Comparison of ENCODE assay signal across 14 mouse cellular contexts in genomic region chr2:65002631-65003030, GRCm38 (mm10).
"Had no signal": no experiment of that assay in that cellular context is flagged by ENCODE, and none has a peak within 500 bp of the region (broad histone marks: within the 10 kb centered on the region; RNA-seq: fewer than 3 reads in every experiment).

No protein-coding gene starts in this region.

- H3K4me3 ChIP-seq: hindbrain, embryonic 15.5 days; limb, embryonic 15.5 days; midbrain, embryonic 10.5 days; midbrain, embryonic 15.5 days; neural tube, embryonic 12.5 days; stomach, embryonic 15.5 days had no signal

- H3K4me1 ChIP-seq: hindbrain, embryonic 15.5 days; limb, embryonic 15.5 days; midbrain, embryonic 10.5 days; midbrain, embryonic 15.5 days; neural tube, embryonic 12.5 days; stomach, embryonic 15.5 days had no signal

- H3K4me2 ChIP-seq: hindbrain, embryonic 15.5 days; limb, embryonic 15.5 days; lung, embryonic 14.5 days; midbrain, embryonic 15.5 days; neural tube, embryonic 12.5 days; stomach, embryonic 15.5 days had no signal

- H3K27ac ChIP-seq: hindbrain, embryonic 15.5 days; limb, embryonic 15.5 days; midbrain, embryonic 10.5 days; midbrain, embryonic 15.5 days; neural tube, embryonic 12.5 days; stomach, embryonic 15.5 days had no signal

- ATAC-seq: midbrain, embryonic 15.5 days had no signal

- H3K27me3 ChIP-seq: hindbrain, embryonic 15.5 days; limb, embryonic 15.5 days; midbrain, embryonic 15.5 days; neural tube, embryonic 12.5 days; stomach, embryonic 15.5 days had no signal

- H3K36me3 ChIP-seq: hindbrain, embryonic 15.5 days; limb, embryonic 15.5 days; midbrain, embryonic 10.5 days; midbrain, embryonic 15.5 days; neural tube, embryonic 12.5 days; stomach, embryonic 15.5 days had no signal

- H3K9me3 ChIP-seq: hindbrain, embryonic 15.5 days; limb, embryonic 15.5 days; midbrain, embryonic 10.5 days; midbrain, embryonic 15.5 days; neural tube, embryonic 12.5 days; stomach, embryonic 15.5 days had no signal

- H3K9ac ChIP-seq: hindbrain, embryonic 15.5 days; limb, embryonic 15.5 days; lung, embryonic 14.5 days; midbrain, embryonic 15.5 days; neural tube, embryonic 12.5 days; stomach, embryonic 15.5 days had no signal

- DNase-seq: layer of hippocampus, adult 9-11 months; layer of hippocampus, postnatal 36 days; lung, embryonic 14.5 days; lung, postnatal 10 days; lung, postnatal 4 days; right cerebral cortex, postnatal 14 days; thymus, adult 2 months; thymus, postnatal 25 days had no signal
